Mouse (Mus musculus) MEL (cell line): Measurements from ENCODE around the gene Bcl7c. TPM values are rescaled to one million over a fixed set of nuclear protein-coding genes. Genes with fewer than 3 reads are reported as not detected.
A peak's percentile ranks its signal among the peaks of the same experiment; 100 is the strongest.

Experiments used
- DNase-seq: peaks from one replicate; pipeline ENCODE4 v3.0.0; 2011; ENCODE audit warnings: low read depth, low spot score
- H3K27ac ChIP-seq: 2 replicates; pipeline ENCODE4 v1.5.1; 2012; ENCODE audit warnings: low read depth, mild to moderate bottlenecking, control low read depth, low read length, moderate library complexity; ENCODE audit not compliant: control insufficient read depth
- H3K27me3 ChIP-seq, 2 experiments: fragments of 150-350 bp in 1 of 2; sonication (generic) in 1 of 2; 2 replicates each; pipeline ENCODE4 v1.6.1; 2012; ENCODE audit warnings: low read length in 2 of 2, mild to moderate bottlenecking in 2 of 2, improper control_type of control experiment in 1 of 2, moderate library complexity in 1 of 2; ENCODE audit not compliant: insufficient read depth in 2 of 2, control insufficient read depth in 1 of 2
- H3K36me3 ChIP-seq, 2 experiments: 2 replicates each; pipeline ENCODE4 v1.6.1; 2012 to 2014; ENCODE audit warnings: low read length in 2 of 2, improper control_type of control experiment in 1 of 2, inconsistent platforms in 1 of 2, mild to moderate bottlenecking in 1 of 2; ENCODE audit not compliant: insufficient read depth in 2 of 2, control insufficient read depth in 1 of 2
- H3K4me1 ChIP-seq, 2 experiments: fragments of 150-350 bp in 1 of 2; sonication (generic) in 1 of 2; 2 replicates each; pipeline ENCODE4 v1.6.1; 2012; ENCODE audit warnings: low read length in 2 of 2, improper control_type of control experiment in 1 of 2, mild to moderate bottlenecking in 1 of 2; ENCODE audit not compliant: insufficient read depth in 2 of 2, control insufficient read depth in 1 of 2
- H3K4me3 ChIP-seq, 2 experiments: fragments of 150-350 bp in 1 of 2; sonication (generic) in 1 of 2; 2 replicates each; pipeline ENCODE4 v1.5.1; 2012; ENCODE audit warnings: low read depth in 2 of 2, low read length in 2 of 2, mild to moderate bottlenecking in 2 of 2, moderate library complexity in 2 of 2, control low read depth in 1 of 2, improper control_type of control experiment in 1 of 2; ENCODE audit not compliant: control insufficient read depth in 1 of 2, insufficient read depth in 1 of 2
- H3K79me2 ChIP-seq: 2 replicates; pipeline ENCODE4 v1.6.1; 2012; ENCODE audit warnings: mild to moderate bottlenecking, low read length, moderate library complexity; ENCODE audit not compliant: control insufficient read depth, poor library complexity, insufficient read depth
- H3K9ac ChIP-seq: 2 replicates; pipeline ENCODE4 v1.6.1; 2012; ENCODE audit warnings: low read depth, mild to moderate bottlenecking, control low read depth, low read length, moderate library complexity; ENCODE audit not compliant: control insufficient read depth, poor library complexity, severe bottlenecking
- H3K9me3 ChIP-seq: fragments of 150-350 bp; sonication (generic); replicated peaks from 2 replicates; pipeline ENCODE4 v1.6.1; 2012; ENCODE audit warnings: mild to moderate bottlenecking, low read length, improper control_type of control experiment, moderate library complexity; ENCODE audit not compliant: insufficient read depth
- CTCF ChIP-seq, 3 experiments: IDR thresholded peaks in 2 of 3; conservative IDR thresholded peaks in 1 of 3; 2 replicates each; pipeline ENCODE4 v1.5.1; 2011 to 2012; ENCODE audit warnings: low read length in 3 of 3, low read depth in 2 of 3, mild to moderate bottlenecking in 2 of 3, improper control_type of control experiment in 1 of 3, inconsistent platforms in 1 of 3, mixed read lengths in 1 of 3, moderate library complexity in 1 of 3; ENCODE audit not compliant: control insufficient read depth in 1 of 3, insufficient read depth in 1 of 3, poor library complexity in 1 of 3, severe bottlenecking in 1 of 3
- ELF1 ChIP-seq: IDR thresholded peaks from 2 replicates; pipeline ENCODE4 v1.6.1; 2014; ENCODE audit warnings: low read depth, mild to moderate bottlenecking, inconsistent platforms, low read length, improper control_type of control experiment, moderate library complexity
- GATA1 ChIP-seq: IDR thresholded peaks from 2 replicates; pipeline ENCODE4 v1.6.1; 2011; ENCODE audit warnings: low read depth, low read length, improper control_type of control experiment
- JUND ChIP-seq: IDR thresholded peaks from 2 replicates; pipeline ENCODE4 v1.6.1; 2011; ENCODE audit warnings: low read depth, mild to moderate bottlenecking, improper control_type of control experiment, low read length
- MAX ChIP-seq: IDR thresholded peaks from 2 replicates; pipeline ENCODE4 v1.6.1; 2011; ENCODE audit warnings: low read length, improper control_type of control experiment
- MYC ChIP-seq: IDR thresholded peaks from 2 replicates; pipeline ENCODE4 v1.6.1; 2011; ENCODE audit warnings: low read depth, mild to moderate bottlenecking, low read length, improper control_type of control experiment, moderate library complexity
- NRF1 ChIP-seq: IDR thresholded peaks from 2 replicates; pipeline ENCODE4 v1.6.1; 2014; ENCODE audit warnings: low read depth, mild to moderate bottlenecking, inconsistent platforms, low read length, improper control_type of control experiment, moderate library complexity; ENCODE audit not compliant: poor library complexity, insufficient read depth, severe bottlenecking
- POLR2AphosphoS5 ChIP-seq: IDR thresholded peaks from 2 replicates; pipeline ENCODE4 v1.6.1; 2012; ENCODE audit warnings: low read depth, borderline replicate concordance, mild to moderate bottlenecking, inconsistent platforms, low read length, moderate library complexity, mixed read lengths
- RAD21 ChIP-seq: IDR thresholded peaks from 2 replicates; pipeline ENCODE4 v1.6.1; 2011; ENCODE audit warnings: mild to moderate bottlenecking, low read depth, low read length, improper control_type of control experiment
- RCOR1 ChIP-seq: IDR thresholded peaks from 2 replicates; pipeline ENCODE4 v1.6.1; 2012; ENCODE audit warnings: low read depth, mild to moderate bottlenecking, inconsistent platforms, low read length, improper control_type of control experiment
- SIN3A ChIP-seq: IDR thresholded peaks from 2 replicates; pipeline ENCODE4 v1.6.1; 2012; ENCODE audit warnings: low read length, improper control_type of control experiment, inconsistent platforms
- SMC3 ChIP-seq: IDR thresholded peaks from 2 replicates; pipeline ENCODE4 v1.6.1; 2011; ENCODE audit warnings: low read depth, low read length, improper control_type of control experiment
- TBP ChIP-seq: IDR thresholded peaks from 2 replicates; pipeline ENCODE4 v1.8.0; 2011; ENCODE audit warnings: low read depth, low read length, improper control_type of control experiment
- USF1 ChIP-seq: IDR thresholded peaks from 2 replicates; pipeline ENCODE4 v1.6.1; 2014; ENCODE audit warnings: low read depth, mild to moderate bottlenecking, inconsistent platforms, low read length, improper control_type of control experiment, moderate library complexity
- USF2 ChIP-seq, 2 experiments: IDR thresholded peaks; 2 replicates each; pipeline ENCODE4 v1.6.1; 2011 to 2012; ENCODE audit warnings: improper control_type of control experiment in 2 of 2, low read length in 2 of 2, borderline replicate concordance in 1 of 2, inconsistent platforms in 1 of 2, low read depth in 1 of 2, mild to moderate bottlenecking in 1 of 2; ENCODE audit not compliant: insufficient read depth in 1 of 2
- ZKSCAN1 ChIP-seq: IDR thresholded peaks from 2 replicates; pipeline ENCODE4 v1.6.1; 2012; ENCODE audit warnings: low read depth, mild to moderate bottlenecking, inconsistent platforms, low read length, improper control_type of control experiment, moderate library complexity
- ZNF384 ChIP-seq: IDR thresholded peaks from 2 replicates; pipeline ENCODE4 v1.6.1; 2012; ENCODE audit warnings: low read depth, mild to moderate bottlenecking, inconsistent platforms, low read length, improper control_type of control experiment
- polyA plus RNA-seq, 2 experiments: library from polyadenylated mRNA; stranded (reverse) in 1 of 2; unstranded in 1 of 2; fragments of >175 nt in 1 of 2; fragments of >200 nt in 1 of 2; gene quantifications; 2 replicates each; pipeline versions ENCODE4 v1.2.1 to v1.2.4; 2012; ENCODE audit warnings: low replicate concordance in 2 of 2, low read depth in 1 of 2; ENCODE audit not compliant: insufficient read length in 2 of 2, insufficient read depth in 1 of 2, missing spikeins in 1 of 2
- total RNA-seq: library from RNA; depleted of rRNA; stranded (reverse); fragments of 300-350 nt; gene quantifications from 2 replicates; pipeline ENCODE4 v1.2.3, GENCODE M21; 2012

The Bcl7c gene
- total and polyA plus RNA-seq, 3 experiments, result 72.4 to 98.4 TPM; not detected in 1

- no peaks in the 10 kb centered on the region for H3K27me3 ChIP-seq
Observed at GRCm38 (mm10) chr7:127680541-127680940, 28.2 kb downstream of the Bcl7c start.

DNA sequence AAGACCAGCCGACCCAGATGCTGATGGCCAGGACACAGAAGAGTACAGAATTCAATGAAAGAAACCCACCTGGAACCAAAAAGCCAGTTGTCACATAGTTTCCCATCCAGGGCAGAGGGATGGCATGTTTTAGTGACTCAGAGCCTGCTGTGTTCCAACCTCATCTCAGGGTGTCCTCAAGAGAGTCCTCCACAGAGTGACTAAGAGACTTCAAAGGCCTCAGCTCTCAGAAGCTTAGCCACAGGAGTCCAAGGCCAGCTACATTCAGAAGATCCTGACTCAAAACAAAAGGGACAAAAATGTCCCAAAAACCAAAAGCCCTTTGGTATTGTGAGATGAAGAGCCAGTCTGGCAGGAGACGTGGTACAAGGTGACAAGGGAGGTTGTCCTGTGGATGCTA lies 29.9 kb downstream of the Bcl7c start:
- peaks cover 0 to 2% of the 10 kb centered on the region in 2 experiments; a peak in 1 of 4 replicates for H3K4me1 ChIP-seq
- H3K27me3 ChIP-seq, result no peaks in the 10 kb centered on the region
- peaks cover 0 to 2% of the 10 kb centered on the region in 2 experiments; a peak in 1 of 4 replicates for H3K36me3 ChIP-seq
- H3K27ac ChIP-seq, result no peak overlapping the region
- no peak overlapping the region for H3K9ac ChIP-seq
- no peak for DNase-seq
- no peaks in the 10 kb centered on the region for H3K9me3 ChIP-seq
- no peak overlapping the region for H3K4me3 ChIP-seq
- TF ChIP-seq GATA1 (no peak), RCOR1 (no peak), MAX (no peak)
- H3K79me2 ChIP-seq, result no peaks in the 10 kb centered on the region

More at GRCm38 (mm10) chr7:127680541-127680940, 28.2 kb downstream of the Bcl7c start:
- Histone ChIP-seq H3K9ac (no peak overlapping the region), H3K4me3 (no peak overlapping the region), H3K9me3 (no peaks in the 10 kb centered on the region), H3K79me2 (no peaks in the 10 kb centered on the region), H3K27ac (no peak overlapping the region), H3K36me3 (peaks cover 0 to 2% of the 10 kb centered on the region in 2 experiments; a peak in 1 of 4 replicates), H3K4me1 (peaks cover 0 to 2% of the 10 kb centered on the region in 2 experiments; a peak in 2 of 4 replicates)
- no peak for DNase-seq
- TF ChIP-seq ZKSCAN1, result no peak

- no peak for DNase-seq
- Histone ChIP-seq H3K27me3 (no peaks in the 10 kb centered on the region), H3K9ac (no peak overlapping the region), H3K27ac (no peak overlapping the region), H3K4me1 (peaks cover 0 to 2% of the 10 kb centered on the region in 2 experiments; a peak in 1 of 4 replicates), H3K4me3 (no peak overlapping the region), H3K79me2 (no peaks in the 10 kb centered on the region), H3K36me3 (peaks cover 0 to 2% of the 10 kb centered on the region in 2 experiments; a peak in 1 of 4 replicates), H3K9me3 (no peaks in the 10 kb centered on the region)
- TF ChIP-seq RCOR1 (no peak), SIN3A (no peak), ZNF384 (no peak), USF1 (no peak), JUND (no peak)
Observed at GRCm38 (mm10) chr7:127677609-127678008, 31.1 kb downstream of the Bcl7c start.

GRCm38 (mm10) chr7:127677077-127677476 lies 31.7 kb downstream of the Bcl7c start:
- peaks cover 0 to 2% of the 10 kb centered on the region in 2 experiments; a peak in 1 of 4 replicates for H3K36me3 ChIP-seq
- H3K27ac ChIP-seq, result no peak overlapping the region
- H3K9me3 ChIP-seq, result no peaks in the 10 kb centered on the region
- H3K9ac ChIP-seq, result no peak overlapping the region
- H3K4me1 ChIP-seq, result peaks cover 0 to 2% of the 10 kb centered on the region in 2 experiments; a peak in 1 of 4 replicates
- TF ChIP-seq CTCF (IDR thresholded peaks at IDR 0.05 in 2 of 3, conservative IDR thresholded peaks at IDR 0.05 in 1 of 3; ENCODE audit: control insufficient read depth in 1 of 3, insufficient read depth in 1 of 3, low read depth in 2 of 3, low read length in 3 of 3, poor library complexity in 1 of 3, severe bottlenecking in 1 of 3) (peak; percentile 76 to 93 (median 91)), RAD21 (peak; percentile 12), TBP (no peak), ELF1 (no peak), USF1 (no peak), SMC3 (peak; percentile 64), NRF1 (no peak), POLR2AphosphoS5 (no peak), USF2 (IDR thresholded peaks at IDR 0.05; ENCODE audit: borderline replicate concordance in 1 of 2, insufficient read depth in 1 of 2, low read depth in 1 of 2, low read length in 2 of 2) (no peak), MYC (no peak)
- TF ChIP-seq, all 39 proteins: peak for 3
- H3K4me3 ChIP-seq, result no peak overlapping the region
- no peaks in the 10 kb centered on the region for H3K79me2 ChIP-seq
- H3K27me3 ChIP-seq, result no peaks in the 10 kb centered on the region
- DNase-seq, result peak; percentile 73
